Mouse (Mus musculus) kidney, adult 2 months (tissue): ENCODE measurements around the gene Epha3. TPM values are rescaled to one million over a fixed set of nuclear protein-coding genes. Genes with fewer than 3 reads are reported as not detected.

Experiments used
- DNase-seq: peaks from one replicate; pipeline ENCODE4 v3.0.0; 2021
- H3K27ac ChIP-seq: fragments of 200-500 bp; 2 replicates; pipeline ENCODE4 v1.5.1; 2012; ENCODE audit warnings: low read depth, low read length, control low read depth, inconsistent platforms; ENCODE audit not compliant: insufficient read depth
- H3K27me3 ChIP-seq: fragments of 200-500 bp; replicated peaks from 2 replicates; pipeline ENCODE4 v1.6.1; 2012; ENCODE audit warnings: mild to moderate bottlenecking, moderate library complexity, low read length, inconsistent platforms; ENCODE audit not compliant: control insufficient read depth, insufficient read depth
- H3K36me3 ChIP-seq: fragments of 200-500 bp; 2 replicates; pipeline ENCODE4 v1.6.1; 2012; ENCODE audit warnings: mild to moderate bottlenecking, moderate library complexity, low read length, inconsistent platforms; ENCODE audit not compliant: control insufficient read depth, insufficient read depth
- H3K4me1 ChIP-seq: fragments of 200-500 bp; 2 replicates; pipeline ENCODE4 v1.6.1; 2011; ENCODE audit warnings: low read length; ENCODE audit not compliant: control insufficient read depth, insufficient read depth
- H3K4me3 ChIP-seq: fragments of 200-500 bp; 2 replicates; pipeline ENCODE4 v1.5.1; 2011; ENCODE audit warnings: mild to moderate bottlenecking, low read depth, low read length, control low read depth; ENCODE audit not compliant: insufficient read depth
- CTCF ChIP-seq: fragments of 200-500 bp; conservative IDR thresholded peaks from 2 replicates; pipeline ENCODE4 v1.5.1; 2011; ENCODE audit warnings: low read depth, mild to moderate bottlenecking, control low read depth, low read length, moderate library complexity, mixed read lengths; ENCODE audit not compliant: insufficient read depth, insufficient read length
- POLR2A ChIP-seq: fragments of 200-500 bp; IDR thresholded peaks from one replicate; pipeline ENCODE4 v1.6.1; 2011; ENCODE audit warnings: low read depth, low read length, control low read depth
- WGBS: fragments of 180-500 bp; shearing (Covaris S2); methylation state at CpG from one replicate; pipeline ENCODE4 v1.1.7; 2018; 5-methylcytosine and 5-hydroxymethylcytosine counted together
- polyA plus RNA-seq: library from polyadenylated mRNA; depleted of rRNA; stranded (reverse); fragments of >200 nt; gene quantifications from 2 replicates; pipeline ENCODE4 v1.2.3, GENCODE M21; 2012

Epha3 gene
- polyA plus RNA-seq, 1 experiment: 0.53 TPM

GRCm38 (mm10) chr16:63569746-63570145 is 294.2 kb downstream of the Epha3 start:
- 62% methylated on average over 4 of the region's 4 CpGs for WGBS
- TF ChIP-seq POLR2A: no peak
- no peak for TF ChIP-seq CTCF

GRCm38 (mm10) chr16:63566106-63566836 is 297.7 kb downstream of the Epha3 start:
- DNase-seq: peak; percentile 0
- no peak overlapping the region for H3K27ac ChIP-seq
- H3K36me3 ChIP-seq: no peaks in the 10 kb centered on the region
- TF ChIP-seq POLR2A: no peak
- TF ChIP-seq CTCF: no peak
- WGBS: 64% methylated on average over 17 of the region's 17 CpGs
- no peak overlapping the region for H3K4me3 ChIP-seq
- no peaks in the 10 kb centered on the region for H3K27me3 ChIP-seq
- H3K4me1 ChIP-seq: no peaks in the 10 kb centered on the region

More at GRCm38 (mm10) chr16:63569746-63570145, 294.2 kb downstream of the Epha3 start:
- DNase-seq: no peak
- no peaks in the 10 kb centered on the region for H3K4me1 ChIP-seq
- no peak overlapping the region for H3K27ac ChIP-seq
- no peak overlapping the region for H3K4me3 ChIP-seq
- H3K27me3 ChIP-seq: no peaks in the 10 kb centered on the region
- H3K36me3 ChIP-seq: no peaks in the 10 kb centered on the region

DNA sequence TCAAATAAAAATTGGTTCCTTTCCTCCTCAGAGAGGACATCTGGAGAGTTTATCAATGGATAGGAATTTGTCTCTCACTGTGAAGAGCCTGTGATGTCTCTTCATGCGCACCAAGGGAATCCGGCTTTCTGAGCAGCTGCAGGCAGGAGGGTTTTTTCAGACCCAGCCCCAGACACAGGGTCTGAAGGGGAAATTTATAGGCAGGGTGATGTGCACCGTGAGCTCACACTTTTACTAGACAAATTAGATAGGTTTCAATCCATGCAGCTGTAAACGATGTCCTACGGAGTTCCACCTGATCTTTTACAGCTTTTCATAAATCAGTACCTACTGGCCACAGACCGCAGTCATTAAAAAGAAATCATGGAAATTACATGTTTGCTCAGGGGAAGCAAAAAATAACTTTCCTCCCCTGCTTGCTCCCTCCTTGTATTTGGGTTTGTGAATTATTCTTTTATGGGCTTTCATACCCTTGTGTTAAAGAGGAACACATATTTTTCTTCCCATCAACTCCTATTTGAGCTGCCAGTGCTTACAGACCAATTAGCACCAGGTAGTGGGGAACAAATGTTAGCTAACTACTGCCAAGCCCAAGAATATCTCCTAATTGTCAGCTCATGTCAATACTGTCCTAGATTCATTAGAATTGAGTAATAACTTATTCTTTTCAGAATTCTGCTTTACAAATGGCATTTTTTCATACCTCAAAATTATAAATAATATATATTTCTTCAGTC is 307.4 kb downstream of the Epha3 start:
- H3K4me1 ChIP-seq: no peaks in the 10 kb centered on the region
- H3K36me3 ChIP-seq: no peaks in the 10 kb centered on the region
- no peak overlapping the region for H3K27ac ChIP-seq
- H3K27me3 ChIP-seq: no peaks in the 10 kb centered on the region
- H3K4me3 ChIP-seq: no peak overlapping the region
- DNase-seq: no peak
- WGBS: 40% methylated on average over 6 of the region's 6 CpGs
- TF ChIP-seq CTCF: no peak

GRCm38 (mm10) chr16:63552531-63552930 is 311.4 kb downstream of the Epha3 start:
- no peak overlapping the region for H3K27ac ChIP-seq
- no peaks in the 10 kb centered on the region for H3K4me1 ChIP-seq
- no peak for TF ChIP-seq POLR2A
- TF ChIP-seq CTCF: no peak
- DNase-seq: no peak
- WGBS: 69% methylated on average over 7 of the region's 7 CpGs
- H3K27me3 ChIP-seq: no peaks in the 10 kb centered on the region
- no peak overlapping the region for H3K4me3 ChIP-seq
- no peaks in the 10 kb centered on the region for H3K36me3 ChIP-seq

- Histone ChIP-seq H3K4me3 (no peak overlapping the region), H3K4me1 (no peaks in the 10 kb centered on the region), H3K27me3 (no peaks in the 10 kb centered on the region), H3K36me3 (no peaks in the 10 kb centered on the region), H3K27ac (no peak overlapping the region)
- no peak for DNase-seq
- no peak for TF ChIP-seq POLR2A
- TF ChIP-seq CTCF: no peak
Observed at GRCm38 (mm10) chr16:63539489-63539888, 324.5 kb downstream of the Epha3 start.

DNA sequence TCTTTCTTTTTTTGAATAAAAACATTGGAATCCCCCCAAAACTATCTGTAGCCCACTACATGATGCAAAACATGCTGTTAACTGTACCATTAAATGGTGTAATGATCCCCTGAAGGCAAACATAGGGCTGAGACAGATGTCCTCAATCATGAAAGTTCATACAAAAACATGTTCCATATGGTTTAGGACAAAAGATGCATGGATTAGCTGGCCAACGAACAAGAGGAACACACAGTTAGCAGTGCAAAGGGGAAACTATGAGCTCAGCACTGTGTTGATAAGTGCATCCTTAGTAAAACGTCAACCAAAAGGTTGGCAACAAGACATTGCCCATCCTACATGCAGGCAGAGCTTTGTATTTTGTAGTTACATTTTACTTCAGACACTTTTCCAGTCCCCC is 335.2 kb downstream of the Epha3 start:
- Histone ChIP-seq H3K27ac (no peak overlapping the region), H3K36me3 (no peaks in the 10 kb centered on the region), H3K4me1 (no peaks in the 10 kb centered on the region), H3K27me3 (no peaks in the 10 kb centered on the region; the same call in 1 of the 2 replicates), H3K4me3 (no peak overlapping the region)
- TF ChIP-seq CTCF (no peak), POLR2A (no peak)
- no peak for DNase-seq
- 56% methylated on average over 2 of the region's 2 CpGs for WGBS

DNA sequence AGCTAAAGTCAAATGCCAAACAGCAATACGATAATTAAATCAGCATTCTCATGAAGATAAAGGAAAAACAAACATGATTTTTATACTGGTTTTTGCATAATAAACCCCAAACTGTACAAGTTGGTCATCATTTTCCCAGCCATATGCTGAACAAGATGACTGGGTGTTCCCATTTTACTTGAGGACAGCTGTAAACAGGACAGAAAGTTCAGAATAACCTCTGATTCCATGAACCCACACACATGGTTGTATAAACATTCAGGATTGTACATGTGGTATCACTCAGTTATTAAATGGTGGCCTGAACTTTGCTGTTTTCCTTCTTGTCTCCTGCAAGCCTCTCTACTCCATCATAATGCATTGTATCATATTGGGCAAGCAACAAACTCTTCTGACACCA is 346.3 kb downstream of the Epha3 start:
- WGBS: 84% methylated on average over 1 of the region's 1 CpGs
- no peak for DNase-seq
- TF ChIP-seq CTCF: no peak
- no peak for TF ChIP-seq POLR2A

GRCm38 (mm10) chr16:63510069-63510468 is 353.9 kb downstream of the Epha3 start:
- no peaks in the 10 kb centered on the region for H3K4me1 ChIP-seq
- H3K4me3 ChIP-seq: no peak overlapping the region
- no peak for DNase-seq
- H3K36me3 ChIP-seq: no peaks in the 10 kb centered on the region
- no peak overlapping the region for H3K27ac ChIP-seq
- WGBS: 84% methylated on average over 2 of the region's 2 CpGs
- TF ChIP-seq CTCF: no peak
- no peak for TF ChIP-seq POLR2A
- H3K27me3 ChIP-seq: no peaks in the 10 kb centered on the region

More for the DNA sequence above, 346.3 kb downstream of the Epha3 start:
- Histone ChIP-seq H3K27me3 (no peaks in the 10 kb centered on the region), H3K27ac (no peak overlapping the region), H3K36me3 (no peaks in the 10 kb centered on the region), H3K4me1 (no peaks in the 10 kb centered on the region), H3K4me3 (no peak overlapping the region)
